Mouse (Mus musculus): ENCODE data around the gene Gng8. TPM values are rescaled to one million over a fixed set of nuclear protein-coding genes. Genes with fewer than 3 reads are reported as not detected.

The Gng8 gene
- polyA plus RNA-seq, 1 experiment from 2014 or later = 1.6 TPM

DNA sequence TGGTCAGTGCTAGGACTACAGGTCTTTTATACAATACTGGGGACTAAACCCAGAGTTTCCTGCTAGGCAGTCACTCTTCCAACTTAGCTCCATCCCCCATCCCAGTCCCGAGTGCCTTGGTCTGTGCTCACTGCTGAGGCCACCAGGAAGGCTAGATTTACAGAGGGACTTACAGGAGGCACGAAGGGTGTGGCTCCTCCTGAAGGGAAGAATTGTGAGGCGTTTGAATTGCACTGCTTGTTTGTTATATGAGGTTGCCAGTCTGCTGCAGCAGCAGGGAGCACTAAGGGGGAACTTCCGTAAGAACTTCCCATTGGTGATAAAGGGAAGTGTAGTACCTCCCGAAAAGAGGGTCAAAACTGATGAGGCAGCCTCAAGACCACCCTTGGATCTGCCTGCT lies 11.0 kb upstream of the Gng8 start:
- no peak for ATAC-seq
- Histone ChIP-seq H3K36me3 (ENCODE audit: control insufficient read depth, insufficient read depth, low read length) (peaks cover 11% of the 10 kb centered on the region), H3K4me1 (ENCODE audit: control insufficient read depth, insufficient read depth, low read depth, low read length) (peaks cover 13% of the 10 kb centered on the region), H3K4me2 (ENCODE audit: low read length) (no peak overlapping the region), H3K9ac (ENCODE audit: low read depth, low read length) (peak overlapping the region; percentile 20; the same call in 1 of the 2 replicates), H3K27ac (ENCODE audit: low read depth, low read length) (no peak overlapping the region), H3K9me3 (ENCODE audit: control insufficient read depth, low read length) (peaks cover 5% of the 10 kb centered on the region), H3K4me3 (ENCODE audit: low read length) (no peak overlapping the region), H3K27me3 (replicated peaks; ENCODE audit: control insufficient read depth, insufficient read depth, low read length) (peaks cover 19% of the 10 kb centered on the region)
- WGBS = 17% methylated on average over 5 of the region's 5 CpGs

DNA sequence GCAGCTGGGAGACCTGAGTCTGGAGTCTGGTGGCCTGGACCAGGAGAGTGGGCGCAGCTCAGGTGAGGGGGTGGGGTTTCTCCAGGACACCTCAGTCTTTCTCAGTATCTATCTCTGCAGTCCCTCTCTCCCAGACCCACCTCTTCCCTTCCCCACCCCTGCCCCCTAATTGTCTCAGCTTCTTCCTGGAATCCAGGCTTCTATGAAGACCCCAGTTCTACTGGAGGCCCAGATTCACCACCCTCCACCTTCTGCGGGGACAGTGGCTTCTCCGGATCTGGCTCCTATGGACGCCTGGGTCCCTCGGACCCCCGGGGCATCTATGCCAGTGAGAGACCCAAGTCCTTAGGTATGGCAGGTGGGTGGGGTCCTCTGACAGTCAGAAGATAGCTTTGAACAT lies 8.4 kb upstream of the Gng8 start:
- no peak overlapping the region for H3K4me2 ChIP-seq (ENCODE audit: low read length)
- H3K36me3 ChIP-seq (ENCODE audit: control insufficient read depth, insufficient read depth, low read length) = peaks cover 20% of the 10 kb centered on the region
- H3K27me3 ChIP-seq (replicated peaks; ENCODE audit: control insufficient read depth, insufficient read depth, low read length) = peaks cover 19% of the 10 kb centered on the region

GRCm38 (mm10) chr7:16884334-16884733 lies 7.3 kb upstream of the Gng8 start:
- peak; percentile 28; the same call in 1 of the 2 replicates for ATAC-seq

More for the DNA sequence above, 8.4 kb upstream of the Gng8 start:
- whole genome bisulfite sequencing = 96% methylated on average over 6 of the region's 6 CpGs
- H3K4me1 ChIP-seq (ENCODE audit: control insufficient read depth, insufficient read depth, low read depth, low read length) = peaks cover 3% of the 10 kb centered on the region; the same call in 1 of the 2 replicates
- H3K9ac ChIP-seq (ENCODE audit: low read depth, low read length) = no peak overlapping the region
- H3K9me3 ChIP-seq (ENCODE audit: control insufficient read depth, low read length) = peaks cover 10% of the 10 kb centered on the region
- no peak overlapping the region for H3K27ac ChIP-seq (ENCODE audit: low read depth, low read length)
- no peak overlapping the region for H3K4me3 ChIP-seq (ENCODE audit: low read length)
- no peak for ATAC-seq

GRCm38 (mm10) chr7:16885271-16885776 lies 6.3 kb upstream of the Gng8 start:
- peak overlapping the region; percentile 4 for H3K4me3 ChIP-seq (ENCODE audit: low read length)
- no peak overlapping the region; the same call in 1 of the 2 replicates for H3K9ac ChIP-seq (ENCODE audit: low read depth, low read length)
- no peak overlapping the region for H3K27ac ChIP-seq (ENCODE audit: low read depth, low read length)
- H3K4me1 ChIP-seq (ENCODE audit: control insufficient read depth, insufficient read depth, low read depth, low read length) = no peaks in the 10 kb centered on the region
- peaks cover 20% of the 10 kb centered on the region for H3K36me3 ChIP-seq (ENCODE audit: control insufficient read depth, insufficient read depth, low read length)
- H3K4me2 ChIP-seq (ENCODE audit: low read length) = peak overlapping the region; percentile 39
- WGBS = 15% methylated on average over 57 of the region's 95 CpGs
- peaks cover 19% of the 10 kb centered on the region for H3K27me3 ChIP-seq (replicated peaks; ENCODE audit: control insufficient read depth, insufficient read depth, low read length)
- ATAC-seq = no peak
- H3K9me3 ChIP-seq (ENCODE audit: control insufficient read depth, low read length) = peaks cover 10% of the 10 kb centered on the region

More at GRCm38 (mm10) chr7:16884334-16884733, 7.3 kb upstream of the Gng8 start:
- H3K9ac ChIP-seq (ENCODE audit: low read depth, low read length) = no peak overlapping the region
- H3K27ac ChIP-seq (ENCODE audit: low read depth, low read length) = no peak overlapping the region
- peaks cover 20% of the 10 kb centered on the region for H3K36me3 ChIP-seq (ENCODE audit: control insufficient read depth, insufficient read depth, low read length)
- 52% methylated on average over 4 of the region's 4 CpGs for WGBS
- no peak overlapping the region for H3K4me2 ChIP-seq (ENCODE audit: low read length)
- peaks cover 10% of the 10 kb centered on the region for H3K9me3 ChIP-seq (ENCODE audit: control insufficient read depth, low read length)
- H3K4me1 ChIP-seq (ENCODE audit: control insufficient read depth, insufficient read depth, low read depth, low read length) = peaks cover 3% of the 10 kb centered on the region; the same call in 1 of the 2 replicates
- H3K4me3 ChIP-seq (ENCODE audit: low read length) = no peak overlapping the region
- H3K27me3 ChIP-seq (replicated peaks; ENCODE audit: control insufficient read depth, insufficient read depth, low read length) = peaks cover 19% of the 10 kb centered on the region

DNA sequence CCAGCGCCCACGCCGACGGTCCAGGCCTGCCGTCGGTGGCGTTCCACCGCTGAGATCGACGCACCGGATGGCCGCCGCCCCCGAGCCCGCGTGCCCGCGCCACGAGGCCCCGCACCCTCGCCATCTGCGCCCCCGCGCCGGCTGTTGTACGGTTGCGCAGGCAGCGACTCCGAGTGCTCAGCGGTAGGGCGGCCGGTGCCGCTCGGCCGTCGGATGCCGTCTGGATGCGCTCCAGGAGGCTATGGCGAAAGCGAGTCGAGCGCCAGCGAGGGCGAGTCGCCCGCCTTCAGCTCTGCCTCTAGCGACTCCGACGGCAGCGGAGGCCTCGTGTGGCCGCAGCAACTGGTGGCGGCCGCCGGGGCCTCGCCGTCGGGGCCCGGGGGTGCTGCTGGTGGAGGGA lies 5.7 kb upstream of the Gng8 start:
- WGBS = 47% methylated on average over 58 of the region's 59 CpGs
- Histone ChIP-seq H3K4me1 (ENCODE audit: control insufficient read depth, insufficient read depth, low read depth, low read length) (peaks cover 2% of the 10 kb centered on the region; the same call in 1 of the 2 replicates), H3K4me3 (ENCODE audit: low read length) (no peak overlapping the region), H3K4me2 (ENCODE audit: low read length) (no peak overlapping the region), H3K9me3 (ENCODE audit: control insufficient read depth, low read length) (peaks cover 10% of the 10 kb centered on the region), H3K36me3 (ENCODE audit: control insufficient read depth, insufficient read depth, low read length) (peaks cover 20% of the 10 kb centered on the region), H3K27ac (ENCODE audit: low read depth, low read length) (no peak overlapping the region), H3K9ac (ENCODE audit: low read depth, low read length) (no peak overlapping the region), H3K27me3 (replicated peaks; ENCODE audit: control insufficient read depth, insufficient read depth, low read length) (peaks cover 22% of the 10 kb centered on the region)
- ATAC-seq = no peak

DNA sequence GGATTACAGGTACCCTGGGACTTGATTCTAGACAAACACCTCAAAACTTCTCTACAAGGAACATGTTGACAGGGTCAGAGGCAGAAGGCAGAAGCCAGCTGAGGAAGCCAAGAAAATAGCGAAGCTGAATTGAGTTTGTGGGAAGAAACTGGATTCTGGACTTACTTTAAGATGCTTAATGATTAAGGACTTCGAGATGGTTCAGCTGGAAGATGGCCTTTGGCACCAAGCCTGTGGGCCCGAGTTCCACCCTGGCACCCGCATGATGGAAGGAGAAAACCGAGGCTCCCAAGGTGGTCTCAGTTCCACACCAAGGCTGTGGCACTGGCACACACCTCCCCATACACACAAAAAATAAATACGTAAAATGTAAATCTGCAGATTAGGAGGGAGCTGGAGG lies 1.1 kb upstream of the Gng8 start:
- 50% methylated on average over 6 of the region's 6 CpGs for WGBS
- no peak overlapping the region for H3K27ac ChIP-seq (ENCODE audit: low read depth, low read length)
- ATAC-seq = no peak
- no peak overlapping the region for H3K4me3 ChIP-seq (ENCODE audit: low read length)
- peaks cover 10% of the 10 kb centered on the region; the same call in 1 of the 2 replicates for H3K36me3 ChIP-seq (ENCODE audit: control insufficient read depth, insufficient read depth, low read length)
- H3K9me3 ChIP-seq (ENCODE audit: control insufficient read depth, low read length) = peaks cover 6% of the 10 kb centered on the region
- peaks cover 21% of the 10 kb centered on the region for H3K4me1 ChIP-seq (ENCODE audit: control insufficient read depth, insufficient read depth, low read depth, low read length)
- peak overlapping the region; percentile 23; the same call in 1 of the 2 replicates for H3K9ac ChIP-seq (ENCODE audit: low read depth, low read length)
- peaks cover 8% of the 10 kb centered on the region for H3K27me3 ChIP-seq (replicated peaks; ENCODE audit: control insufficient read depth, insufficient read depth, low read length)
- H3K4me2 ChIP-seq (ENCODE audit: low read length) = no peak overlapping the region

GRCm38 (mm10) chr7:16890944-16891343 lies 642 bp upstream of the Gng8 start:
- H3K27ac ChIP-seq (ENCODE audit: low read depth, low read length) = no peak overlapping the region
- ATAC-seq = no peak
- 2% methylated on average over 23 of the region's 23 CpGs for WGBS
- no peak overlapping the region for H3K4me3 ChIP-seq (ENCODE audit: low read length)
- peak overlapping the region; percentile 23; the same call in 1 of the 2 replicates for H3K9ac ChIP-seq (ENCODE audit: low read depth, low read length)
- peaks cover 21% of the 10 kb centered on the region for H3K4me1 ChIP-seq (ENCODE audit: control insufficient read depth, insufficient read depth, low read depth, low read length)
- H3K4me2 ChIP-seq (ENCODE audit: low read length) = peak overlapping the region; percentile 21; the same call in 1 of the 2 replicates
- peaks cover 6% of the 10 kb centered on the region; the same call in 1 of the 2 replicates for H3K36me3 ChIP-seq (ENCODE audit: control insufficient read depth, insufficient read depth, low read length)
- peaks cover 3% of the 10 kb centered on the region; the same call in 1 of the 2 replicates for H3K9me3 ChIP-seq (ENCODE audit: control insufficient read depth, low read length)
- H3K27me3 ChIP-seq (replicated peaks; ENCODE audit: control insufficient read depth, insufficient read depth, low read length) = peaks cover 8% of the 10 kb centered on the region

DNA sequence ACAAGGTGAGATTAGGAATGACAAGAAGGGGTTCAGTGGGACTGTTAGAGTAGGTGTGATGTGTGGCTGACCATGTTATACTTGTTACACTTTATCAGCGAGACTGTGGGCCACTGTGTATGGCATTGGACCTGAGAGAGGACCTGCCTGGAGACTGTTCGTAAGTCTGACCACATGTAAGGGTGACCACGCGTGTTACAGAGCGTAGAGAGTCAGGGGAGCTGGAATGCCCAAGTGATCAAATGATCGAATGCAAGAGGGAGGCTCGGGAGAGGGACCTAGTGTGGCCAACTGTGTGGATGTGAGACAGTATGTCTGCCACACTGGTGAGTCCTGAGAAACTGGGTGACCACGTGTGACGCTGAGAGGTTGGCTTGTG lies 755 bp downstream of the Gng8 start:
- H3K27ac ChIP-seq (ENCODE audit: low read depth, low read length) = no peak overlapping the region
- no peaks in the 10 kb centered on the region for H3K36me3 ChIP-seq (ENCODE audit: control insufficient read depth, insufficient read depth, low read length)
- H3K9me3 ChIP-seq (ENCODE audit: control insufficient read depth, low read length) = no peaks in the 10 kb centered on the region
- no peak overlapping the region for H3K9ac ChIP-seq (ENCODE audit: low read depth, low read length)
- peaks cover 8% of the 10 kb centered on the region for H3K27me3 ChIP-seq (replicated peaks; ENCODE audit: control insufficient read depth, insufficient read depth, low read length)
- no peak overlapping the region for H3K4me3 ChIP-seq (ENCODE audit: low read length)
- peaks cover 21% of the 10 kb centered on the region for H3K4me1 ChIP-seq (ENCODE audit: control insufficient read depth, insufficient read depth, low read depth, low read length)
- H3K4me2 ChIP-seq (ENCODE audit: low read length) = peak overlapping the region; percentile 64
- ATAC-seq = peak; percentile 31; the same call in 1 of the 2 replicates
- 41% methylated on average over 9 of the region's 9 CpGs for WGBS

- Histone ChIP-seq H3K9me3 (ENCODE audit: control insufficient read depth, low read length) (no peaks in the 10 kb centered on the region), H3K4me3 (ENCODE audit: low read length) (no peak overlapping the region), H3K9ac (ENCODE audit: low read depth, low read length) (no peak overlapping the region), H3K36me3 (ENCODE audit: control insufficient read depth, insufficient read depth, low read length) (no peaks in the 10 kb centered on the region), H3K27ac (ENCODE audit: low read depth, low read length) (no peak overlapping the region), H3K4me2 (ENCODE audit: low read length) (no peak overlapping the region), H3K27me3 (replicated peaks; ENCODE audit: control insufficient read depth, insufficient read depth, low read length) (peaks cover 8% of the 10 kb centered on the region), H3K4me1 (ENCODE audit: control insufficient read depth, insufficient read depth, low read depth, low read length) (peaks cover 21% of the 10 kb centered on the region)
- ATAC-seq = no peak
- 6% methylated on average over 6 of the region's 6 CpGs for WGBS
These were observed 2.0 kb downstream of the Gng8 start for GRCm38 (mm10) chr7:16893612-16894011.

All from hindbrain, embryonic 16.5 days (tissue).